Mouse (Mus musculus) G1E (cell line): Measurements from ENCODE around the gene Mdk. TPM values are rescaled to one million over a fixed set of nuclear protein-coding genes. Genes with fewer than 3 reads are reported as not detected.

Experiments used
- ATAC-seq: 2 replicates; pipeline ENCODE4 v1.8.0; 2016; ENCODE audit warnings: mild to moderate bottlenecking; ENCODE audit not compliant: insufficient number of reproducible peaks, poor library complexity, low FRiP score, severe bottlenecking; ENCODE audit errors: extremely low read depth
- DNase-seq: peaks from one replicate; pipeline ENCODE4 v3.0.0; 2012; ENCODE audit warnings: low spot score
- H3K27me3 ChIP-seq: 2 replicates; pipeline ENCODE4 v1.6.1; 2012; ENCODE audit warnings: mild to moderate bottlenecking, low read length, inconsistent platforms; ENCODE audit not compliant: insufficient read depth
- H3K36me3 ChIP-seq: replicated peaks from 2 replicates; pipeline ENCODE3; 2012; ENCODE audit warnings: mild to moderate bottlenecking, inconsistent platforms
- H3K4me1 ChIP-seq: 2 replicates; pipeline ENCODE4 v1.6.1; 2012; ENCODE audit warnings: low read depth, low read length, inconsistent platforms, mixed read lengths; ENCODE audit not compliant: insufficient read depth
- H3K4me3 ChIP-seq: 2 replicates; pipeline ENCODE4 v1.5.1; 2012; ENCODE audit warnings: low read depth, mild to moderate bottlenecking, inconsistent platforms, low read length, moderate library complexity, mixed read lengths
- H3K9me3 ChIP-seq: replicated peaks from 2 replicates; pipeline ENCODE4 v1.6.1; 2012; ENCODE audit warnings: inconsistent platforms
- CTCF ChIP-seq: IDR thresholded peaks from 2 replicates; pipeline ENCODE4 v1.5.1; 2012; ENCODE audit warnings: low read depth, low read length, inconsistent platforms, mixed read lengths
- GATA1 ChIP-seq: IDR thresholded peaks from 2 replicates; pipeline ENCODE4 v1.6.1; 2012; ENCODE audit warnings: borderline replicate concordance, low read length, inconsistent platforms, mixed read lengths
- GATA2 ChIP-seq: IDR thresholded peaks from 2 replicates; pipeline ENCODE4 v1.6.1; 2012; ENCODE audit warnings: low read depth, low read length, inconsistent platforms, borderline replicate concordance
- POLR2AphosphoS5 ChIP-seq: IDR thresholded peaks from 2 replicates; pipeline ENCODE4 v1.6.1; 2012; ENCODE audit warnings: low read depth, low read length, inconsistent platforms; ENCODE audit not compliant: insufficient replicate concordance
- TAL1 ChIP-seq: conservative IDR thresholded peaks from 2 replicates; pipeline ENCODE4 v1.6.1; 2012; ENCODE audit warnings: low read depth, low read length, inconsistent platforms, mixed read lengths
- polyA plus RNA-seq: library from polyadenylated mRNA; stranded (reverse); fragments of >175 nt; gene quantifications from 2 replicates; pipeline ENCODE4 v1.2.3, GENCODE M21; 2012
- total RNA-seq, 2 experiments: library from RNA; stranded (forward) in 1 of 2; stranded (reverse) in 1 of 2; fragments of 200-1000 nt in 1 of 2; fragments of >200 nt in 1 of 2; fragmentation: Nextera tagmentation in 1 of 2; gene quantifications; 2 replicates each; pipeline ENCODE4 v1.2.3; 2014 to 2017

Mdk gene
- total and polyA plus RNA-seq, 3 experiments: 0.76 to 5.5 (median 4.9) TPM

GRCm38 (mm10) chr2:91904618-91905307 lies 27.3 kb downstream of the Mdk start:
- peaks cover 80% of the 10 kb centered on the region for H3K36me3 ChIP-seq
- ATAC-seq: no peak
- H3K9me3 ChIP-seq: no peaks in the 10 kb centered on the region
- H3K4me1 ChIP-seq: no peaks in the 10 kb centered on the region
- H3K4me3 ChIP-seq: no peak overlapping the region
- no peaks in the 10 kb centered on the region for H3K27me3 ChIP-seq
- TF ChIP-seq TAL1 (no peak), GATA1 (no peak), CTCF (no peak), POLR2AphosphoS5 (no peak)
- no peak for DNase-seq

GRCm38 (mm10) chr2:91903171-91903925 lies 28.7 kb downstream of the Mdk start:
- DNase-seq (no peak), ATAC-seq (no peak)
- no peak overlapping the region for H3K4me3 ChIP-seq
- TF ChIP-seq TAL1 (no peak), GATA1 (no peak), CTCF (no peak), GATA2 (no peak), POLR2AphosphoS5 (no peak)
- peaks cover 76% of the 10 kb centered on the region for H3K36me3 ChIP-seq
- no peaks in the 10 kb centered on the region for H3K9me3 ChIP-seq
- H3K4me1 ChIP-seq: no peaks in the 10 kb centered on the region
- no peaks in the 10 kb centered on the region for H3K27me3 ChIP-seq

- H3K27me3 ChIP-seq: no peaks in the 10 kb centered on the region
- H3K4me1 ChIP-seq: no peaks in the 10 kb centered on the region
- H3K4me3 ChIP-seq: no peak overlapping the region
- H3K9me3 ChIP-seq: no peaks in the 10 kb centered on the region
- H3K36me3 ChIP-seq: peaks cover 80% of the 10 kb centered on the region
- TF ChIP-seq POLR2AphosphoS5 (no peak), GATA2 (no peak), TAL1 (no peak), CTCF (no peak), GATA1 (no peak)
- DNase-seq: no peak
- ATAC-seq: no peak
Measured at GRCm38 (mm10) chr2:91902336-91902735, 29.8 kb downstream of the Mdk start.

GRCm38 (mm10) chr2:91900431-91900830 lies 31.7 kb downstream of the Mdk start:
- Histone ChIP-seq H3K4me1 (no peaks in the 10 kb centered on the region), H3K9me3 (no peaks in the 10 kb centered on the region), H3K36me3 (peaks cover 72% of the 10 kb centered on the region), H3K27me3 (no peaks in the 10 kb centered on the region), H3K4me3 (no peak overlapping the region)
- no peak for DNase-seq
- TF ChIP-seq GATA2: no peak
- no peak for ATAC-seq

- ATAC-seq (no peak), DNase-seq (no peak)
- Histone ChIP-seq H3K4me1 (no peaks in the 10 kb centered on the region), H3K36me3 (peaks cover 71% of the 10 kb centered on the region), H3K4me3 (no peak overlapping the region), H3K27me3 (no peaks in the 10 kb centered on the region), H3K9me3 (no peaks in the 10 kb centered on the region)
- TF ChIP-seq POLR2AphosphoS5: no peak
- no peak for TF ChIP-seq TAL1
- TF ChIP-seq CTCF: no peak
- no peak for TF ChIP-seq GATA2
- TF ChIP-seq GATA1: no peak
Measured at GRCm38 (mm10) chr2:91899141-91899540, 33.0 kb downstream of the Mdk start.

- peaks cover 70% of the 10 kb centered on the region for H3K36me3 ChIP-seq
Measured at GRCm38 (mm10) chr2:91897968-91898367, 34.1 kb downstream of the Mdk start.

More at GRCm38 (mm10) chr2:91897968-91898367, 34.1 kb downstream of the Mdk start:
- DNase-seq: no peak
- no peak for TF ChIP-seq GATA2
- TF ChIP-seq CTCF: no peak
- TF ChIP-seq TAL1: no peak
- TF ChIP-seq GATA1: no peak
- TF ChIP-seq POLR2AphosphoS5: no peak
- no peaks in the 10 kb centered on the region for H3K4me1 ChIP-seq
- no peaks in the 10 kb centered on the region for H3K27me3 ChIP-seq
- H3K4me3 ChIP-seq: no peak overlapping the region
- ATAC-seq: no peak
- H3K9me3 ChIP-seq: no peaks in the 10 kb centered on the region
